14 mouse cellular contexts compared by ENCODE assay signal in the genomic region with DNA sequence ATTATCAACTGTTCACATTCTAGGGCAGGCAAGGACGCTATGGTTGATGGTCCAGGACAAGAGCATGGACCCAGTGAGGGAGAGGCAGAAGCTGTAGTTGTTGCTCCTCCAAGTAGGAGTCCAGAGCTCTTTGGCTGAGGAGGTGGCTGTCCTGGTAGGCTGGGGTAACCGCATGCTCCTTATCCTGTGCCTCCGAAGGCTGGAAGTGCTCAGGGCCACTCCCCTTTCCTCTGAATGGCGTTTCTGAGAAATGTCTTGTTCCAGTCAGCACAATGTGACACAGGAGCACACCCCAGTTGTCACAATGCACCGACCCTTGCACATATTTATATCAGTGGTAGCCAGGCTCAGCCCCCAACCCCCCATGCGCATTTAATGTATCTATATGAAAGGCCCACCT. TPM values are rescaled to one million over a fixed set of nuclear protein-coding genes. Genes with fewer than 3 reads are reported as not detected.
DNase-seq lines count a peak whose midpoint lies in the region; ATAC-seq and TF ChIP-seq lines count a peak whose summit lies in the region.
"Had no signal": no experiment of that assay in that cellular context is flagged by ENCODE, and none has a peak within 500 bp of the region (broad histone marks: within the 10 kb centered on the region; RNA-seq: fewer than 3 reads in every experiment).

No protein-coding gene starts in this region.

- H3K36me3 ChIP-seq in heart, embryonic 10.5 days = no peaks in the 10 kb centered on the region
- H3K36me3 ChIP-seq in midbrain, embryonic 11.5 days (ENCODE audit: control insufficient read depth, insufficient read depth, low read length) = no peaks in the 10 kb centered on the region
- no peaks in the 10 kb centered on the region for H3K36me3 ChIP-seq in midbrain, embryonic 14.5 days (ENCODE audit: control insufficient read depth, insufficient read depth, low read length)
- no peaks in the 10 kb centered on the region for H3K36me3 ChIP-seq in liver, embryonic 14.5 days (replicated peaks; ENCODE audit: control insufficient read depth, insufficient read depth, low read depth)
- H3K36me3 ChIP-seq: midbrain, embryonic 15.5 days; neural tube, embryonic 12.5 days had no signal

- peaks cover 34% of the 10 kb centered on the region for H3K4me1 ChIP-seq in heart, embryonic 10.5 days
- H3K4me1 ChIP-seq in midbrain, embryonic 11.5 days (ENCODE audit: control insufficient read depth, insufficient read depth, low read length) = no peaks in the 10 kb centered on the region
- H3K4me1 ChIP-seq in midbrain, embryonic 14.5 days (ENCODE audit: control insufficient read depth, insufficient read depth, low read length) = no peaks in the 10 kb centered on the region
- peaks cover 33 to 61% of the 10 kb centered on the region in 2 experiments for H3K4me1 ChIP-seq in liver, embryonic 14.5 days (replicated peaks; ENCODE audit: control insufficient read depth in 2 of 2, insufficient read depth in 2 of 2, low read length in 1 of 2)
- H3K4me1 ChIP-seq: neural tube, embryonic 12.5 days had no signal

- no peak overlapping the region for H3K4me2 ChIP-seq in midbrain, embryonic 11.5 days
- no peak overlapping the region for H3K4me2 ChIP-seq in midbrain, embryonic 14.5 days (ENCODE audit: low read length)
- H3K4me2 ChIP-seq in liver, embryonic 14.5 days (ENCODE audit: low read depth) = peak overlapping the region; percentile 25
- H3K4me2 ChIP-seq: midbrain, embryonic 15.5 days; neural tube, embryonic 12.5 days had no signal

- no peak overlapping the region for H3K9ac ChIP-seq in midbrain, embryonic 11.5 days (ENCODE audit: low read length)
- no peak overlapping the region for H3K9ac ChIP-seq in midbrain, embryonic 14.5 days (replicated peaks; ENCODE audit: low read length)
- H3K9ac ChIP-seq in liver, embryonic 14.5 days (replicated peaks) = no peak overlapping the region
- H3K9ac ChIP-seq: midbrain, embryonic 15.5 days; neural tube, embryonic 12.5 days had no signal

- H3K9me3 ChIP-seq in heart, embryonic 10.5 days = no peaks in the 10 kb centered on the region
- H3K9me3 ChIP-seq in midbrain, embryonic 11.5 days (ENCODE audit: control insufficient read depth, low read length) = no peaks in the 10 kb centered on the region
- H3K9me3 ChIP-seq in midbrain, embryonic 14.5 days (ENCODE audit: control insufficient read depth, low read length) = no peaks in the 10 kb centered on the region
- no peaks in the 10 kb centered on the region for H3K9me3 ChIP-seq in liver, embryonic 14.5 days (ENCODE audit: control insufficient read depth, low read length)
- H3K9me3 ChIP-seq: midbrain, embryonic 15.5 days; neural tube, embryonic 12.5 days had no signal

- intact Hi-C loops in gastrocnemius, postnatal 14 days (cut with DNase I; ENCODE audit: low total_unique reads) = no loop called here

- TF ChIP-seq CTCF in liver, embryonic 14.5 days (IDR thresholded peaks at IDR 0.05; ENCODE audit: low read depth) = no peak

- H3K4me3 ChIP-seq in heart, embryonic 10.5 days = no peak overlapping the region
- H3K4me3 ChIP-seq in midbrain, embryonic 11.5 days (ENCODE audit: low read depth, low read length) = no peak overlapping the region
- H3K4me3 ChIP-seq in midbrain, embryonic 14.5 days (replicated peaks; ENCODE audit: low read depth, low read length) = no peak overlapping the region
- no peak overlapping the region for H3K4me3 ChIP-seq in liver, embryonic 14.5 days (ENCODE audit: insufficient read depth in 1 of 2, low read depth in 2 of 2, low read length in 2 of 2)
- H3K4me3 ChIP-seq: midbrain, embryonic 15.5 days; neural tube, embryonic 12.5 days had no signal

- WGBS in heart, embryonic 10.5 days = 44% methylated on average over 6 of the region's 6 CpGs
- 75% methylated on average over 6 of the region's 6 CpGs for WGBS in midbrain, embryonic 11.5 days
- 67% methylated on average over 6 of the region's 6 CpGs for WGBS in midbrain, embryonic 14.5 days
- 12% methylated on average over 6 of the region's 6 CpGs for WGBS in liver, embryonic 14.5 days (ENCODE audit: insufficient replicate concordance)

- H3K27me3 ChIP-seq in heart, embryonic 10.5 days (ENCODE audit: insufficient read depth, poor library complexity, severe bottlenecking) = 0 out of 2 replicates have a peak, but pooled peaks cover 3% of the 10 kb centered on the region
- no peaks in the 10 kb centered on the region for H3K27me3 ChIP-seq in midbrain, embryonic 11.5 days (ENCODE audit: control insufficient read depth, insufficient read depth, low read length)
- no peaks in the 10 kb centered on the region for H3K27me3 ChIP-seq in midbrain, embryonic 14.5 days (ENCODE audit: control insufficient read depth, insufficient read depth, low read length)
- no peaks in the 10 kb centered on the region for H3K27me3 ChIP-seq in liver, embryonic 14.5 days (ENCODE audit: control insufficient read depth, insufficient read depth, low read length)
- H3K27me3 ChIP-seq: midbrain, embryonic 15.5 days; neural tube, embryonic 12.5 days had no signal

- ATAC-seq in midbrain, embryonic 11.5 days (ENCODE audit: low FRiP score) = no peak
- ATAC-seq in midbrain, embryonic 14.5 days (ENCODE audit: low FRiP score, low TSS enrichment) = no peak
- ATAC-seq in liver, embryonic 14.5 days (ENCODE audit: insufficient read depth) = peak; percentile 88
- no peak for ATAC-seq in erythroblast, adult 5-6 weeks (replicated peaks; ENCODE audit: low FRiP score, poor library complexity, severe bottlenecking)
- ATAC-seq: midbrain, embryonic 15.5 days had no signal

- peak; percentile 90 for DNase-seq in heart, embryonic 10.5 days (ENCODE audit: low spot score)
- no peak for DNase-seq in heart, adult 11 months
- peak; percentile 56 for DNase-seq in midbrain, embryonic 11.5 days (ENCODE audit: low spot score, missing footprints)
- no peak for DNase-seq in midbrain, embryonic 14.5 days
- DNase-seq in liver, embryonic 14.5 days (ENCODE audit: low read depth in 3 of 3, low spot score in 3 of 3) = peak; percentile 63 to 82 (median 71)
- no peak for DNase-seq in gastrocnemius, postnatal 14 days
- DNase-seq in testis, postnatal 10 days (ENCODE audit: low spot score) = no peak
- DNase-seq: adrenal gland, postnatal 10 days; right cerebral cortex, postnatal 4 days; thymus, postnatal 36 days had no signal

- H3K27ac ChIP-seq in heart, embryonic 10.5 days = peak overlapping the region; percentile 30
- H3K27ac ChIP-seq in midbrain, embryonic 11.5 days (ENCODE audit: low read depth, low read length) = no peak overlapping the region
- no peak overlapping the region for H3K27ac ChIP-seq in midbrain, embryonic 14.5 days (replicated peaks; ENCODE audit: low read depth, low read length)
- H3K27ac ChIP-seq in liver, embryonic 14.5 days = peak overlapping the region; percentile 69
- H3K27ac ChIP-seq: midbrain, embryonic 15.5 days; neural tube, embryonic 12.5 days had no signal

- TF ChIP-seq EP300 in liver, embryonic 14.5 days (IDR thresholded peaks at IDR 0.05; ENCODE audit: low read depth) = no peak

RNA-seq across cellular contexts. Expression of a gene that starts 30.4 kb away (rescaled TPM):
- polyA plus RNA-seq in heart, embryonic 10.5 days (2016; fragmentation: Nextera tagmentation; extraction: Ambion mirVana) = 0.16 and 0.31 TPM in 2 replicates
- polyA plus RNA-seq in midbrain, embryonic 11.5 days (2014; fragmentation: Nextera tagmentation; extraction: Ambion mirVana) = 1.1 and 1.7 TPM in 2 replicates
- 7.1 and 8.7 TPM in 2 replicates for polyA plus RNA-seq in midbrain, embryonic 14.5 days (2014; fragmentation: Nextera tagmentation; extraction: Ambion mirVana)
- polyA plus RNA-seq in liver, embryonic 14.5 days (2012; rRNA removed) = 1.6 and 1.7 TPM in 2 replicates
- 1.9 and 2.1 TPM in 2 replicates for polyA plus RNA-seq in liver, embryonic 14.5 days (2014; fragmentation: Nextera tagmentation; extraction: Ambion mirVana)
- 10 to 100 TPM; 15.6 to 18.4 TPM for total RNA-seq in gastrocnemius, postnatal 14 days (2021)
- total RNA-seq in erythroblast, adult 5-6 weeks (2015; ENCODE audit: low replicate concordance) = 6.7 TPM in 1 of 2 replicates, not detected in the other
- not detected in 2 replicates for total RNA-seq in erythroblast, adult 5-6 weeks (2017; ENCODE audit: low replicate concordance)

RNA-seq across cellular contexts. Expression of a gene that starts 43.8 kb away (rescaled TPM):
- 0.16 and 0.69 TPM in 2 replicates for polyA plus RNA-seq in heart, embryonic 10.5 days (2016; fragmentation: Nextera tagmentation; extraction: Ambion mirVana)
- 1.6 and 1.9 TPM in 2 replicates for polyA plus RNA-seq in midbrain, embryonic 11.5 days (2014; fragmentation: Nextera tagmentation; extraction: Ambion mirVana)
- 3.5 and 4.5 TPM in 2 replicates for polyA plus RNA-seq in midbrain, embryonic 14.5 days (2014; fragmentation: Nextera tagmentation; extraction: Ambion mirVana)
- 0.11 and 0.23 TPM in 2 replicates for polyA plus RNA-seq in liver, embryonic 14.5 days (2012; rRNA removed)
- polyA plus RNA-seq in liver, embryonic 14.5 days (2014; fragmentation: Nextera tagmentation; extraction: Ambion mirVana) = not detected in 2 replicates
- under 1 TPM; 0.18 TPM for total RNA-seq in gastrocnemius, postnatal 14 days (2021)
- total RNA-seq in erythroblast, adult 5-6 weeks (2015; ENCODE audit: low replicate concordance) = not detected in 2 replicates
- not detected in 2 replicates for total RNA-seq in erythroblast, adult 5-6 weeks (2017; ENCODE audit: low replicate concordance)
- total RNA-seq: liver, adult 2 months had no signal
- polyA plus RNA-seq: liver, adult 2 months had no signal

Comparison
In these comparisons a context has a peak if more than half of its experiments do, and no peak if none do; other contexts are left out.
1. DNase-seq: peak in heart, embryonic 10.5 days (single experiment), midbrain, embryonic 11.5 days (single experiment) and liver, embryonic 14.5 days (3 of 3); none in heart, adult 11 months (single experiment), midbrain, embryonic 14.5 days (single experiment), gastrocnemius, postnatal 14 days (single experiment) and testis, postnatal 10 days (single experiment).
2. H3K27ac ChIP-seq: peak in heart, embryonic 10.5 days (single experiment) and liver, embryonic 14.5 days (single experiment); none in midbrain, embryonic 11.5 days (single experiment) and midbrain, embryonic 14.5 days (single experiment).